Mouse (Mus musculus) layer of hippocampus, adult 9-11 months (tissue): ENCODE measurements around the gene Ifit1bl1.
"Not testable (repeated sequence)": the region's sequence is repeated elsewhere in the genome, so short reads cannot be mapped to it uniquely, and the experiment has no call there.

Experiments
- DNase-seq: peaks from one replicate; pipeline ENCODE4 v3.0.0; 2022

Ifit1bl1 gene

DNA sequence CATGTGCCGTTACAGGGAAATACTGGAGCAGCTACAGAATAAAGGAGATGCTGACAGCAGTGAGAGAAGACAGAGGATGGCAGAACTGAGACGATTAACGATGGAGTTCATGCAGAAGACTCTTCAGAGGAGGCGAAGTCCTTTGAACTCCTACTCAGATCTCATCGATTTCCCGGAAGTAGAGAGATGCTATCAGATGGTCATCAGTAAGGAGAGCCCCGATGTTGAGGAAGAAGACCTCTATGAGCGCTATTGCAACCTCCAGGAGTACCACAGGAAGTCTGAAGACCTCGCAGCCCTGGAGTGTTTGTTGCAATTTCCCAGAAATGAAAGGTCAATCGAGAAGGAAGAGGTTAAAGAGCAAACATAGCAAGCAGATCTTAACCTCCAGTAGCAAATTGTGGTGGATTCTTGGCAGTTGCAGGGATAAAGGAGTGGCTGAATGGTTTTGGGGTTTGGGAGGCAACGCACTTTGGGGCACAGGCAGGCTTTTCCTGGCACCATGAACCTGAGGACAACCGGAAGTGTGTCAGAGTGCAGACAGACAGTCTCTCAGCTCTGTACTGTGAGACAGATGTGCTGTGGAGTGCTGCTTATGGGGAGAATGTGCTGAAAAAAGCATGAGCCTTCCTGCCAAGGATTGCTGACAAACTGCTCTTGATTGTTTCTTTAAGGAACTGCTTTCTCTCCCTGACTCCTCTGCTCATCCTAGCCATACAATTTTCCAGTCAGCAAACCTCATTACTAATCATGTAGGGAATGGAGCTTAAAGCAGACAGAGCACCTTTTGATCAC, 13.7 kb downstream of the Ifit1bl1 start:
- not testable (repeated sequence) for DNase-seq

DNA sequence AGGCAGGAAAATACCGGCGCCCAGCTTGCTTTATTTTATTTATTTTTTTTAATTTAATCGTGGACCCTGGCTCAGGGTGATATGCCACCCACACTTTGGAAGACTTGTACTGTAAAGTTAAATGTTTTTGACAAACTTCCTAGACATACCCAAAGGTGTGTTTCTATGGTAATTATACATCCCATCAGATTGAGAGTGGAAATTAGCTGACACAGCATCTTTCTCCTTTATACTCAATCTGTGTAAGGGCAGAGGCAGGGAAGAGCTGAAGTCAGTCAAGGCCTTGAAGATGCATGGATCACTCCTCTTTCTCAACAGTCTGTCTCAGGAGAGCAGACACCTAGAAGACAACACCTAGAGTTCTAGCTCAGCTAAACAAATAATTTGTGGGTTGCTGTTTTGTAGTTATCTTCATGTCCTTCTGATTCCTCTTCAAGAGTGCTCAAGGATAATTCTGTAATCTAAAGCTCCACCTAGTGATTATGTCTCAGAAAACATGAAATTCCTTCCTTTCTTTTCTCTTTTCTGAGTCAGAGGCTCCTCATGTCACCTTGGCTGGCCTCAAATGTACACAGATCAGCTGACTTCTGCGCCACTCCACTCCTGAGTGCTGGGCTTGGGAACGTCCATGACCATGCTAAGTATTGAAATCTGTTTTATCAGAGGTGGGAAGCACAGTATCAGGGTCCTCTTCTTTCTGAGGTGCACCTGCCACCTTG, 15.9 kb downstream of the Ifit1bl1 start:
- not testable (repeated sequence) for DNase-seq

DNA sequence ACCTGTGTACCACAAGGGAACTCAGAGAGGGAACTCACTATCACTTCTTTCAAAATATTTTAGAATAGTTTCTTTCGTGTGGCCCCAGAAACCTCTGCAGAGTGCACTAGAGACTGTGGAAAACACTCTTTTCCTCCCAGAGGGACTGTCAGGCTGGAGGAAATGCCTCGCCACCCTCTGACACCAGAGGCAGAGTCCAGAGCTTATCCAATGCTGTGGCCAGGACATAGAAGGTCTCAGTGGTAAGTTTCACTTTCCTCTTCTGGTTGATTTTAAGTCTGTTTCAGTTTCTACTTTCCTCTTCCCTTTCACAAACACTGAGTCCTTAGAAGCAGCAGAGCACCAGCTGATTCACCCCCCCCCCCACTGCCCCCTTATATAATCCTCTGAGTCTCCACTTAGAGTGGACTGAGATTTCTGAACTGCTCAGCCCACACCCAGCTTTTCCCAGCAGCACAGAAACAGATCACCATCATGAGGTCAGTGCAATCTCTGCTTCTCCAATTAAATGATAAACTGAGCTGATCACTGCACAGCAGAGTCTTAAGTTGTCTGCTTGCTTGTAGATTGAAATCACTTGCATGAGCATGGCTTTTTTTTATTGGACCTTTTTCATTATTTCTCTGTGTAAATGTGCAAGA, 18.5 kb downstream of the Ifit1bl1 start, which contains the start of gene Ifit3:
TSS of gene Ifit3 (plus strand) at position 406 of the 641 bp plus-strand sequence.
- not testable (repeated sequence) for DNase-seq

DNA sequence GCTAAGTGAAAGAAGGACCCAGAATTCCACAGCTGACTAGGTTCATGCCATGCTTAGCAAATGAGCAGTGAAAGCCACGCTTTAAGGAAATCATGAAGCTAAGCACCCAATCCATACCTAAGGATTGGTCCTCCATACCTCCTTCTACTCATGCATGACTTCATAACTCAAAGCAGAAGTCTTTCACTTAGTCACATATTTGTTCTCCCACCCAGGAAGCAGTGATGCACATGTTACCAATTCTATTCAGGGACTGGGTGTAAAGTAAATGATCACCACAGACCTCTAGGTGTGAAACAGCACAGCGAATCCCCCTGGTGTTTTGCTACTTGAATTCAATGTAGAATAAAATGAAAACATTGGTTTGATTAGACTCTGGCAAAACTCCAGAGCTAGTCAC, 19.1 kb downstream of the Ifit1bl1 start:
- DNase-seq = not testable (repeated sequence)

DNA sequence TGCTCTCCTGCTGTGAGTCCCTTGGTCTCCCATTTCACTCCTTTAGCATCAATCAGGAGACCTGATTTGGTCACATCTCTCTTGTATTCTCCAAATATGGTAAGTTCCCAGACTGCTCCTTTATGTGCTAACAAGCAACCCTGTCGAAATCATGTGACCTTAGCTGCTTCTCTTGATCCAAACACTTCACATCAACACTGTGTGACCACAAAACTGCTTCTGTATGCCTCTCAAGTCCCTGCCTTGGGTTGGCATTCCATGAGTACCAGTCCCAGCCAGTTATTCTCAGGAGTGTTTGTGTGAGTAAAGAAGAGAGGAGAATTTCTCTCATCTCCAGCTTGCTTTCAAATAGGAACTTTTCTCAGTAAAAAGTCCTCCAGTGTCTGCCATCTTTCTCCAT, 24.6 kb downstream of the Ifit1bl1 start:
- DNase-seq = no peak

DNA sequence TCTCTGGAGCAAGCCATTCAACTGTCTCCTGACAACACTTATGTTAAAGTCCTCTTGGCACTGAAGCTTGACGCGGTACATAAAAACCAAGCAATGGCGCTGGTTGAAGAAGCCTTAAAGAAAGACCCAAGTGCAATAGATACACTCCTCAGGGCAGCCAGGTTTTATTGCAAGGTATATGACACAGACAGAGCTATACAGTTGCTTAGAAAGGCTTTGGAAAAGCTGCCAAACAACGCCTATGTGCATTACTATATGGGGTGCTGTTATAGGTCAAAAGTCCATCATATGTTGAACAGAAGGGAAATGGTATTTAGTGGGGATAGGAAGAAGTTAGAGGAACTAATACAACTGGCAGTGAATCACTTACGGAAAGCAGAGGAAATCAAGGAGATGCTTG, 28.1 kb downstream of the Ifit1bl1 start:
- no peak for DNase-seq

DNA sequence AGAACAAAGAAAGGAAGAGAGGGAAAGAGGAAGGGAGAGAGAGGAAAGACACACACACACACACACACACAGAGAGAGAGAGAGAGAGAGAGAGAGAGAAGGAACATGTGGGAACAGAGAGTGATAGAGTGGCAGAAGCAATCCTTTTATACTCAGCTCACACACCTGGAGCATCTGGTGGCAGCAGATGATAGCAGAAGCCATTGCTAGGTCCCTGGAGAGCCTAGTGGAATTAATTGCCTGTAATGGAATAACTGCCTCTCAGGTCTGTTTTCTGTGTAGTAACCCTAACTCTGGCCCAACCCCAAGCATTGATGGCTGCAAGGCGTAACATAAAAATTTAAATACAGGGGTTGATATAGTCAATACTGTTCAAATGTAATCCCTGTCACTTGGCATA, 30.7 kb downstream of the Ifit1bl1 start:
- DNase-seq = no peak

DNA sequence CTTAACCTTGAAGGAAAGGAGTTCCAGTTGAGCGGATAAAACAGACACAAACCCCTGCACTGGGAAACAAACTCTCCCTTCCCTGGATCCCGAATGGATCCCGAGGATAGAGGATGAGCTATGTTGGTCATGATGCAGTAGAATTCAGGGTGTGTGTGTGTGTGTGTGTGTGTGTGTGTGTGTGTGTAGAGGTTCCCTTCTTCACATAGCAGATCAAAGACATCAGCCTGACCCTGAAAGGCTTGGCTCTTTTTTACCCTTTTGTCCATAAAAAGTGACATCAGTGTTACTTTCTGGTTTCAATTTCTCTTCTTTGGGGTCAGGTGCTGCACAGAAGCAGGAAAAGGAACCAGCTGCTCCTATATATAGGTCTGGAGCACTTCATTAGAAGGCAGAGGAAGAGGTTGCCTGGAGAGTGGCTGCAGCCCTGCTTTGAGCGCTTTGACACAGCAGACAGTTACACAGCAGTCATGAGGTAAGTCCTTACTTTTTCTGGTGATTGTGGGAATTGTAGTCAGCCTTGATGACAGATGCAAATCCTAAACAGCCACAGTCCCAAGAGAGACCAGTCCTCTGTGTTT, 31.8 kb downstream of the Ifit1bl1 start:
- peak; percentile 48 for DNase-seq

DNA sequence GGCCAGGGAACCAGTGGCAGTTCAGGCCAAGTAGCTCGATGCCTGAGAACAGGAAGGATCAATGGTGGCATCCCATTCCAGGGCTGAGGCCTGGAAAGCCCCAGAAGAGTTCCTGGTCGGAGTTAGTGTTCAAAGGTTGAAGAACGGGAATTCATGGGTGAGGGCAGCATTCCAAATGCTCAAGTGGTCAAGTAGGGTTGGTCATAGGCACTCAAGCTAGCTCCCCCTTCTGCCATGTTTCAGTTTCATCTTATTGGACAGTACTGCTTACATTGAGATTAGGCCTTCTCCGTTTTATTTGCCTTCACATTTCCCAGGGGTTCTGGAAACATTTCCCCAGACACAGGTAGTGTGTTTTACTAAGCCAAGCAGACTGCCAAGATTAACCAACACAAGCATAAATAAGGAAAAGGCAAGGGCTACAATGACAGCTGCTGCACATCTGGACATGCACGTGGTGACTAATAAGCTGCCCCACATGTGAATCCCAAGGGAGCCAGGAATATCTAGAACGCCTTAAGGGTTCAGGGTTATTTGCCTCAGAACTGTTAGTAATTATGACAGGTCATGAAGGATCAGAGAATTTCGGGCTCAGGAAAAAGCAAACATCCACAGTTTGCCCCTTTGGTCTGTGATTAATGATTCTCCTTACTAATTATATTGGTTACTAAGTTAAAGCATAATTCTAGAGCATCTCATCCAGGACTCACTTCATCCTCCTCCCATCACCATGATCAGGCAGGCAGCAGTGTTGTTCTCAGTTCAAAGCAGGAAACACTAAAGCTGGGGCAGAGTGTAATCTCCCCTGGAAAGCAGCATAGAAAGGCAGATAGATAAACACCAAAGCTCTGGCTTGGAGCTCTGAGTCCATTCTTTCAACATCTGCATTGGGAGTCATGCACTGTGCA, 32.5 kb downstream of the Ifit1bl1 start:
- no peak for DNase-seq

DNA sequence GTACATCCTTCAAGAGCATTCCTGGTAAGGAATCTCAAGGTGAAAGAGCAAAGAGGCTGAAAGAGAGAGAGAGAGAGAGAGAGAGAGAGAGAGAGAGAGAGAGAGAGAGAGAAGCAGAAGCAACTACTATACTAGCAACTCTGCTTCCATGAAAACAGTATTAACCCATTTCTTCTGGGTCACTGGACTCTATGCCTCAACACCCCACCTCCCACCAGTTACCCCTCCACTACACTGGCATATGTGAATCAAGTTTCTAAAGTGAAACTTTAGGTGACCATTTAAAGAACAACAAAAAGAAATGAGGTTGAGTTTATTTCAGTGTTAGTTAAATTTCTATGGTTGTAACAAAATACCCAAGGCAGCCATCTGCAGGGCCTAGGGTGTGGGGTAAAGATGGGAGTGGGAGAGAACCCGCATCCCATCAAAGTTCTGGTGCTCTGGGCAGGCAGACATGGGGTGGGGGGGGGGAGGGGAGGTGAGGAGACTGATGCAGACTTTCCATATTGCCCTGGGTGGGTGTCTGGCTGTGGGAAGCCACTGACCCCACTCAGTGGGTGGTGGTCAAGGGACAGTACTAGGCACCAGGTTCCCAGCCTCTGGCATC, 35.5 kb downstream of the Ifit1bl1 start:
- DNase-seq = no peak

DNA sequence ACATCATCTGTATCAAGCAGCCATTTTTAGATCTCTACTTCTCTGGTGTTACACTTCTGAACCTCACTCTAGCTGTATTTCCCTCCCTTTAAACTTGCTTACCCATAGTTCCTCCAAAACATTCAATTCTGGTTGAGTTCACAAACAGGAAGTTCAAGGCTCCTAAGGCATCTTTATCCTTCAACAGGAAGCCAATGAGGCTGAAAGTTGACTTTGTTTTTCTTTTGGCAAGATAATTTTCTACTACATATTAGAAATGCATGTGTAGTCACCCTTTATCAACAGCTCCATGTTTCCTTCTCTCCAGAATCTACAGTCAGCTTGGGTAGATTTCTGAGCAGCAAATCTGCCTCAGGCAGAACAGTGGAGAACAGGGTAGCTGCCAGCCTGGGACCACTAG, 39.2 kb downstream of the Ifit1bl1 start:
- DNase-seq = no peak

DNA sequence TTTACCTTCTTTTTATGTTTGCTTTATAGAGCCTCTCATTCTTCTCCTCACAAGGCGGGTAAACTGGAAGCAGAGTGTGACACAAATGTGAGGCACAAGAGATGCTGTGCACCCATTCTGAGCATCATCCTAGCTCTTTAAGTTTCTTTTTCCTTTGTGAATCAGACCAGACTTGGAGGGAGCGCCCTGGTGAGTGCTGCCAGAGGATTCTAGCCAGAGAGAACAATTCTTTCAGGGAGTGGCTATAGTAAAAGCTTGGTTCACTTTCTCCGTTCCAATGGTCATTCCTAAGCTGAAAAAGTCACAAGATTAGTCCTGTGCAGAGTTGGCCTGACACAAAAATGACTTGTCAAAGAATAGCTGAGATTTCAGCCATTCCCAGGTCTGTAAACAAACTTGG, 45.1 kb downstream of the Ifit1bl1 start:
- no peak for DNase-seq

DNA sequence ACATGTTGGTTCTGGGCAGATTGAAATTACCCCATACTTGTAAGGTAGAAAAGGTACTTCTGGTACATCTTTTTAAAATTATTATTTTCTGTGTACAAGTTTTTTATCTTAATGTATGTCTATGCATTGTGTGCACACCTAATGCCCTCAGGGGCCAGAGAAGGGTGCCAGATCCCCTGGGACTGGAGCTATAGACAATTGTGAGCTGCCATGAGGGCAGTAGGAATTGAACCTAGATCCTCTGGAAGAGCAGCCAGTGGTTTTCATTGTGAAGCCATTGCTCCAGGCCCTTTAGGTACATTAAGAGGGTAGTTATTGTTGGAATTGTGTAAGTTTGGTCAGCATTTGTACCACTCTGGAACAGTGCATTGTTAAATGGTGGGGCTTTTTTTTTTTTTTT, 47.7 kb downstream of the Ifit1bl1 start:
- DNase-seq = no peak

DNA sequence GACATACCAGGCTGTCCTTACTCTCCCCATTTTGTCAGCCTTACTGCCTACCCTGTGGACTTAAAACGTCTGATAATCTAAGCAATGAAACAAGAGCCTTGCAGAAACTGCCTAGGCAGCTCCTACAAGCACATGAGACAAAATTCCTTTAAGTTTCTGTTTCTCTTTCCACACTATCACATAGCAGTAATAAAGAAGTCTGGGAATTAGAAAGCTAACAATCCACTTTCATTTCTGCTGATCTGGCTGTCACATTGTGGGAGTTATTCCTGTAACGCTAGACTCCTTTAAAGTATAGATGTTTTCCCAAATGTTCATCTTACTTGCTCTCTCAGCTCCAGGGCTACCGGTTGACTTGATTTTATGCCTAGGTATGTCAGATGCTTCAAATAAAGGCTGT, 48.2 kb downstream of the Ifit1bl1 start:
- no peak for DNase-seq

DNA sequence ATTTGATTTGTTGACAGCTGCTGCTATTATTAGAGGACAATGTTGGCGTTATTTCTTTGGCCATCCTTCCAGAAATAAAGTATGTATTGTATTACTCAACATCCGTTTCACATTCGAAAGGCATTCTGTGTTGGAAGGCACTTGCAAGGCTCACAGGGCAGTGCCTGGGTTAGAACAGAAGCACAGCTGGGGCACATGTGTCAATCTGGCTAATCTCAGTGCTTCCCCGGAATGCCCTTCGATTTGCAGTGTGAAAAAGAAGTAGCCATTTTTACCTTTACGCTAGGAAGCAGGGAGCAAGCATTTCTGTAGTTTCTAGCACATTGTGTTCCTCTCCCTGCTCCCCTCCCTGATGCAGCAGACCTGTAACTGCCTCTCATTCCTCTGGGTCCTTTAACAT, 48.7 kb downstream of the Ifit1bl1 start:
- DNase-seq = no peak

DNA sequence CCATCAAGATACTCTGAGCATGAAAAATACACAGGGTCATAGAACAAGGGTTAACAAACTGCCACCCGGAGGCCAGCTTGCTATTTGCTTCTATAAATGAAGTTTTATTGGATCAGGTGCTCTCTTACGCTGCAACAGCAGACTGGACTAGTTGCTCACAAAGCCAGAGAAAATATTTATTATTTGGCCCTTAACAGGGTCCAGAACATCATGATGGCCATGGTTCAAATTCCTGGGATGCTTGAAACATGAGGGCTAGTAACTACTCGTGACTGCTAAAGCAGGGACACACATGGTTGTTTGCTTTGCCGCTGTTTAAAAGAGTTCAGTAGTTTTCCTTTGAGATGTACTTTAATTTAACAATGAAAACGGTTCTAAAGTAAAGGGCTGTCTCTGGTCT, 49.8 kb downstream of the Ifit1bl1 start:
- DNase-seq = no peak

DNA sequence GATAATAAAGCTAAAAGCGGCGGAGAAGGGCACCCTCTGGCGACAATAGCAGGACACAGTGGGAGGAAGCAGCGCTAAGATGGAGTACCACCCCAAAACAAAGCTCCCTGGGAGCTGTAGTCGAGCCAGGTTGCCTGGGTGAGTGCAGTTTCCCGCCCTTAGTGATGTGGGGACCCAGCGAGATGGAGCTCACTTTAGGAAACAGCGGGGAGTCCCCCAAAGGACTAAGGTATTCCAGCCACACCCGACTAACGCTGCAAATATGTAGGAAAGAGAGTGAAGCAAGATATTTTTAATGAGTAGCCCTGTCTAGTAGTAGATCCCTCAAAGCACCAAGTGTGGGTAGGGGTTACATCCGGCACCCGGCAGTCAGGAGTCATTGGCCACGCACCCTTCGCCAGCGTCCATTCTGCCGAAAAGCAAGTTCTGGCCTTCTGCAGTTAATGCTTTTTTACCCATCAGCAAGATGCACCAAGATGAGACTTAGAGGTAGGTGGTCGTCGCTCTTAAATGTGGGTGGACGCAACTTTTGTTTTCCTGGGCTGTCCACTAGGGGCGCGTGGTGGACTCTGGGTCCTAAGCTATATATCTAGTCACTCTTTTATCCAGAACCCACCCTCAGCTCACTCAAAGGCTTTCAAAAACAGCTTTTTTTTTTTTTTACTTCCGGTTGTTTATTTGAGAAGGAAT, 51.1 kb downstream of the Ifit1bl1 start, which contains the start of gene Ifit2:
TSS of gene Ifit2 (plus strand) at position 161 of the 690 bp plus-strand sequence.
- DNase-seq = peak; percentile 81

DNA sequence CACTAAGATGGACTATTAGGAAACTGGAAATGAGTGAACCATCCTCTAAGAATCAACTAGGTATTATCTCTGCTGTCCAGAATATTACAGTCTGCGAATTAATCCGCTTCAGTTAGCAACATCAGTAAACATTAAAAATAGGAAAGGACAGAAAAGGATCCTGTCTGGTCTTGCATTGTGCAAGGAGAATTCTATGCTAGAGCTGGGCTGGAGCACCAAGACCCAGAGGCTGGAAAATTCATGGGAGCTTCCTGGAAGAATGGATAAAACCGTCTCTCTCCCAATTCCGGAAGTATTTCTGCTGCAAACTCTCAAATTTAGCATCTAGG, 51.6 kb downstream of the Ifit1bl1 start:
- DNase-seq = no peak

DNA sequence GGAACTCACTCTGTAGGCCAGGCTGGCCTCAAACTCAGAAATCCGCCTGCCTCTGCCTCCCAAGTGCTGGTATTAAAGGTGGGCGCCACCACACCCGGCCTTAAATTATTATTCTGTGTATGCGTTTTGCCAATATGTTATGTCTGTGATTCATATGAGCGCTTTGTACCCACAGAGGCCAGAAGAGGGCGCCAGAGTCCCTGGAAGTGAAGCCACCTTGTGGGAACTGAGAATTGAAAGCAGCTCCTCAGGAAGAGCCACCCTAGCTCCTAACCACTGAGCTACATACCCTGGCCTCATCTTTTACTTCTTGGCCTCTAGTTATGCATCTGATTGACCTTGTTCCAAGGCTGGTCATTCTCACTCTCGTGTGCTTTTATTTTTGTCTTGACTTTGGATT, 53.8 kb downstream of the Ifit1bl1 start:
- DNase-seq = peak; percentile 49

DNA sequence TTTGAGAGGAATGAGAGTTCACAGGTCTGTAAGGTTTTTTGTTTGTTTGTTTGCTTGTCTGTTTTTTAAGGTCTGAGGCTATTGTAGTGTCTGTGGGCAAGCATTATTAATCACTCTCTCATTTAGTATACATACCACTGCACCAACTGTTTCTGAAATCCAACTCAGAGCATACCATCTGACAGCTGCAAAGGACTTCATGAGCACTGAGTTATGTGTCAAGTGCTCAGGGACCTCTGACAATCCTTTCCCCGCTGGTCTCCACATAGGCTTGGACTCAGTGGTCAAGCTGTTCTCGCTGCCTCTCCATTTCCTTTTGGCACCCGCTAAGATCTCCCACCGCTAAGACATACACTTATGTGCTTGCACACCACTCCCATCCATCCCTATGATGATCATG, 55.5 kb downstream of the Ifit1bl1 start:
- no peak for DNase-seq
